Mouse (Mus musculus) stomach, postnatal 0 days (tissue): ENCODE measurements at regions not wholly inside any gene's neighbourhood (a gene's known extent, or its start where the extent isn't known, plus 50 kb on each side); places are given as distances from the start of the nearest gene placed in this dataset.

Source experiments
- CTCF ChIP-seq: IDR thresholded peaks from 2 replicates; pipeline ENCODE4 v1.5.1; 2016; ENCODE audit warnings: antibody characterized with exemption, low read depth, mild to moderate bottlenecking, moderate library complexity
- EP300 ChIP-seq: optimal IDR thresholded peaks from 2 replicates; pipeline ENCODE3; 2016; ENCODE audit warnings: antibody characterized with exemption

- no peak for TF ChIP-seq CTCF
- no peak for TF ChIP-seq EP300
Measured at GRCm38 (mm10) chr9:41303494-41303828, 142.0 kb upstream of the Ubash3b start.
